ENCODE assay signal across 9 mouse cellular contexts in genomic region chrX:103492398-103493256, GRCm38 (mm10).
DNase-seq lines count a peak whose midpoint lies in the region; ATAC-seq and TF ChIP-seq lines count a peak whose summit lies in the region.
"Had no signal": no experiment of that assay in that cellular context is flagged by ENCODE, and none has a peak within 500 bp of the region (broad histone marks: within the 10 kb centered on the region; RNA-seq: fewer than 3 reads in every experiment).

No protein-coding gene starts in this region.

- H3K4me1 ChIP-seq in heart, embryonic 16.5 days (ENCODE audit: control insufficient read depth, insufficient read depth, low read length) = peaks cover 7% of the 10 kb centered on the region
- H3K4me1 ChIP-seq in liver, embryonic 14.5 days (replicated peaks; ENCODE audit: control insufficient read depth in 2 of 2, insufficient read depth in 2 of 2, low read length in 1 of 2) = peaks cover 6 to 21% of the 10 kb centered on the region in 2 experiments

- TF ChIP-seq EP300 in liver, embryonic 14.5 days (IDR thresholded peaks at IDR 0.05; ENCODE audit: low read depth) = no peak

- peak; percentile 35 for ATAC-seq in heart, embryonic 16.5 days (replicated peaks; ENCODE audit: extremely low read depth, insufficient read depth, low FRiP score)
- peak; percentile 68 for ATAC-seq in liver, embryonic 14.5 days (ENCODE audit: insufficient read depth)

- H3K9me3 ChIP-seq in heart, embryonic 16.5 days (replicated peaks; ENCODE audit: control insufficient read depth, low read length) = no peaks in the 10 kb centered on the region
- H3K9me3 ChIP-seq in liver, embryonic 14.5 days (ENCODE audit: control insufficient read depth, low read length) = no peaks in the 10 kb centered on the region

- peak; percentile 4 for DNase-seq in gastrocnemius, adult 18-20 months (ENCODE audit: low spot score)
- no peak for DNase-seq in gastrocnemius, postnatal 25 days
- peak; percentile 64 for DNase-seq in A20 (ENCODE audit: low read depth, low spot score)
- DNase-seq in cerebellum, postnatal 14 days = peak; percentile 22 to 37
- DNase-seq in liver, embryonic 14.5 days (ENCODE audit: low read depth in 3 of 3, low spot score in 3 of 3) = no peak
- peak; percentile 5 for DNase-seq in splenic B cell, adult 2 months (ENCODE audit: low read depth, low spot score)
- no peak for DNase-seq in right cerebral cortex, postnatal 25 days

- H3K4me2 ChIP-seq in heart, embryonic 16.5 days (ENCODE audit: low read depth, low read length) = peak overlapping the region; percentile 63
- H3K4me2 ChIP-seq in liver, embryonic 14.5 days (ENCODE audit: low read depth) = peak overlapping the region; percentile 71

- 46% methylated on average over 10 of the region's 10 CpGs for WGBS in heart, embryonic 16.5 days
- 35% methylated on average over 10 of the region's 10 CpGs for WGBS in liver, embryonic 14.5 days (ENCODE audit: insufficient replicate concordance)

- no peak for TF ChIP-seq CTCF in liver, embryonic 14.5 days (IDR thresholded peaks at IDR 0.05; ENCODE audit: low read depth)

- peaks cover 4% of the 10 kb centered on the region; the same call in 1 of the 2 replicates for H3K36me3 ChIP-seq in heart, embryonic 16.5 days (ENCODE audit: control insufficient read depth, insufficient read depth)
- peaks cover 4% of the 10 kb centered on the region; the same call in 1 of the 2 replicates for H3K36me3 ChIP-seq in liver, embryonic 14.5 days (replicated peaks; ENCODE audit: control insufficient read depth, insufficient read depth, low read depth)
- H3K36me3 ChIP-seq in splenic B cell, adult 2 months (ENCODE audit: control insufficient read depth, insufficient read depth, low read length, poor library complexity, severe bottlenecking) = no peaks in the 10 kb centered on the region
- H3K36me3 ChIP-seq: G1E had no signal

- H3K9ac ChIP-seq in heart, embryonic 16.5 days (ENCODE audit: low read length) = peak overlapping the region; percentile 93
- H3K9ac ChIP-seq in liver, embryonic 14.5 days (replicated peaks) = peak overlapping the region; percentile 90

- H3K27me3 ChIP-seq in heart, embryonic 16.5 days (ENCODE audit: control insufficient read depth, insufficient read depth, low read length) = no peaks in the 10 kb centered on the region
- H3K27me3 ChIP-seq in liver, embryonic 14.5 days (ENCODE audit: control insufficient read depth, insufficient read depth, low read length) = no peaks in the 10 kb centered on the region
- no peaks in the 10 kb centered on the region for H3K27me3 ChIP-seq in splenic B cell, adult 2 months (ENCODE audit: control insufficient read depth, insufficient read depth, low read length, poor library complexity, severe bottlenecking)

- peak overlapping the region; percentile 92 for H3K27ac ChIP-seq in heart, embryonic 16.5 days (ENCODE audit: low read length)
- H3K27ac ChIP-seq in liver, embryonic 14.5 days = peak overlapping the region; percentile 71

- peak overlapping the region; percentile 71 for H3K4me3 ChIP-seq in heart, embryonic 16.5 days (ENCODE audit: low read length)
- peak overlapping the region; percentile 84 to 96 for H3K4me3 ChIP-seq in liver, embryonic 14.5 days (ENCODE audit: insufficient read depth in 1 of 2, low read depth in 2 of 2, low read length in 2 of 2)

Comparison
In these comparisons a context has a peak if more than half of its experiments do, and no peak if none do; other contexts are left out.
1. DNase-seq: peak in gastrocnemius, adult 18-20 months (single experiment), A20 (single experiment), cerebellum, postnatal 14 days (2 of 2) and splenic B cell, adult 2 months (single experiment); none in gastrocnemius, postnatal 25 days (single experiment), liver, embryonic 14.5 days (0 of 3) and right cerebral cortex, postnatal 25 days (single experiment).